ENCODE assay signal across 9 mouse cellular contexts in the genomic region with DNA sequence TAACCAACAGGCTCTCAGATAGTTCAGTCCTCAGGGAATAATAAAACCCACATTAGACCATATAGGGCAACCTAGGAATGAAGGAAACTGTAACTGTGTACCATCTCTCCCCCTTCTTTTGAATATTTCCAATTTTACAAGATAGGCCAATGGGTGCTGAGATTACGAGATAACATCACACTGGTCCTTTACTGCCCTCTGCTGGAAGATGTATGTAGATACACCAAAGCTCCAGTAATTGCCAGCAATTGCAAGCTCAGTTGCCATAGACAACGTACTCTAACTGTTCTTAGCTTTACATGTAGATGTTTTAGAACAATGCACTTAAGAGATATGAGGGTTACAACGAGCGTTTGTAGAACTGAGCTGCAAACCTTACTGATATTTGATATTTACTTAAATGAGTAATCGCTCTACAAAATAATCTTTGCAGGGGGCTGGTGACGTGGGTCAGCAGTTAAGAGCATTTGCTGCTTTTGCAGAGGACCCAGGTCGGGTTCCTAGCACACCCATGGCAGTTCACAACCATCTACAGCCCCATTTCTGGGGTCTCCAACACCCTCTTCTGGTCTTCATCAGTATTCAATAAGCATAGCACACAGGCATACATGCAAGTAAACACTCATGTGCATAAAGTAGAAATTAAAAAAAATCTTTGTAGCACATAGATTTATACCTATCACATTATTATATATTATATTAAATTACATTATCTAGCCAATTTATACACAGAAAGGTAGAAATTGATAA. TPM values are rescaled to one million over a fixed set of nuclear protein-coding genes. Genes with fewer than 3 reads are reported as not detected.
DNase-seq lines count a peak whose midpoint lies in the region; ATAC-seq lines count a peak whose summit lies in the region.
"Had no signal": no experiment of that assay in that cellular context is flagged by ENCODE, and none has a peak within 500 bp of the region (broad histone marks: within the 10 kb centered on the region; RNA-seq: fewer than 3 reads in every experiment).

No protein-coding gene starts in this region.

- no peak for ATAC-seq in kidney, embryonic 15.5 days (replicated peaks; ENCODE audit: low FRiP score)
- peak; percentile 84 for ATAC-seq in common myeloid progenitor, adult 5-6 weeks (replicated peaks; ENCODE audit: low read depth, poor library complexity, severe bottlenecking)
- ATAC-seq in megakaryocyte progenitor cell, adult 5-6 weeks (replicated peaks; ENCODE audit: poor library complexity): peak; percentile 98

- H3K4me3 ChIP-seq in kidney, embryonic 15.5 days (replicated peaks): no peak overlapping the region
- H3K4me3 ChIP-seq: liver, embryonic 15.5 days had no signal

- no peaks in the 10 kb centered on the region for H3K9me3 ChIP-seq in kidney, embryonic 15.5 days (replicated peaks)
- H3K9me3 ChIP-seq: liver, embryonic 15.5 days had no signal

- H3K4me2 ChIP-seq in kidney, embryonic 15.5 days: no peak overlapping the region
- H3K4me2 ChIP-seq: liver, embryonic 15.5 days had no signal

- no peak overlapping the region for H3K27ac ChIP-seq in kidney, embryonic 15.5 days
- H3K27ac ChIP-seq: liver, embryonic 15.5 days had no signal

- H3K9ac ChIP-seq in kidney, embryonic 15.5 days: no peak overlapping the region
- H3K9ac ChIP-seq: liver, embryonic 15.5 days had no signal

- peak; percentile 15 for DNase-seq in kidney, adult 11 months
- DNase-seq in MN1 (ENCODE audit: low spot score): peak; percentile 79
- peak; percentile 55 to 66 for DNase-seq in heart, postnatal 10 days
- DNase-seq in layer of hippocampus, adult 8-10 months (ENCODE audit: low spot score in 2 of 2): peak; percentile 40 to 51
- peak; percentile 88 for DNase-seq in splenic B cell, adult 2 months (ENCODE audit: low read depth, low spot score)

- no peaks in the 10 kb centered on the region for H3K36me3 ChIP-seq in kidney, embryonic 15.5 days
- no peaks in the 10 kb centered on the region for H3K36me3 ChIP-seq in splenic B cell, adult 2 months (ENCODE audit: control insufficient read depth, insufficient read depth, low read length, poor library complexity, severe bottlenecking)
- H3K36me3 ChIP-seq: liver, embryonic 15.5 days had no signal

- intact Hi-C loops in heart, postnatal 10 days (cut with DNase I): loop anchor here (1.0 to 5.0 kb wide), 4 partner anchors 72 to 678 kb away; no protein-coding TSS in a partner anchor

- 46% methylated on average over 7 of the region's 7 CpGs for WGBS in kidney, embryonic 15.5 days

- no peaks in the 10 kb centered on the region for H3K4me1 ChIP-seq in kidney, embryonic 15.5 days

- H3K27me3 ChIP-seq in kidney, embryonic 15.5 days: no peaks in the 10 kb centered on the region
- no peaks in the 10 kb centered on the region for H3K27me3 ChIP-seq in splenic B cell, adult 2 months (ENCODE audit: control insufficient read depth, insufficient read depth, low read length, poor library complexity, severe bottlenecking)
- H3K27me3 ChIP-seq: liver, embryonic 15.5 days had no signal

RNA-seq across cellular contexts. Expression of a gene that starts 10.5 kb away (rescaled TPM):
- 71.8 and 76.7 TPM in 2 replicates for polyA plus RNA-seq in kidney, embryonic 15.5 days (2015; fragmentation: Nextera tagmentation; extraction: Ambion mirVana)
- total RNA-seq in common myeloid progenitor, adult 5-6 weeks (2017): 183 and 199 TPM in 2 replicates
- total RNA-seq in heart, postnatal 10 days (2021): 10 to 100 TPM; 43.9 to 47.6 TPM
- total RNA-seq in layer of hippocampus, adult 8-10 months (2022): 100 to 1,000 TPM in 1 of 4 experiments, 10 to 100 TPM in 3; 79.9 to 103 (median 87.0) TPM
- 98.4 and 106 TPM in 2 replicates for total RNA-seq in megakaryocyte progenitor cell, adult 5-6 weeks (2015)
- 121 and 170 TPM in 2 replicates for total RNA-seq in megakaryocyte progenitor cell, adult 5-6 weeks (2017)

RNA-seq across cellular contexts. Expression of a gene that starts 59.5 kb away (rescaled TPM):
- 4.4 and 4.5 TPM in 2 replicates for polyA plus RNA-seq in kidney, embryonic 15.5 days (2015; fragmentation: Nextera tagmentation; extraction: Ambion mirVana)
- total RNA-seq in common myeloid progenitor, adult 5-6 weeks (2017): 0.64 TPM in 1 of 2 replicates, not detected in the other
- under 1 TPM; 0.27 to 0.29 TPM for total RNA-seq in heart, postnatal 10 days (2021)
- total RNA-seq in layer of hippocampus, adult 8-10 months (2022): 1 to 10 TPM in 2 of 4 experiments, under 1 TPM in 2; 0.75 to 1.4 (median 1.1) TPM
- total RNA-seq in megakaryocyte progenitor cell, adult 5-6 weeks (2015): 0.22 TPM in 1 of 2 replicates, not detected in the other
- total RNA-seq in megakaryocyte progenitor cell, adult 5-6 weeks (2017): not detected in 2 replicates

RNA-seq across cellular contexts. Expression of a gene that starts 59.6 kb away (rescaled TPM):
- polyA plus RNA-seq in kidney, embryonic 15.5 days (2015; fragmentation: Nextera tagmentation; extraction: Ambion mirVana): not detected in 2 replicates
- not detected in 2 replicates for total RNA-seq in common myeloid progenitor, adult 5-6 weeks (2017)
- total RNA-seq in heart, postnatal 10 days (2021): not detected
- total RNA-seq in layer of hippocampus, adult 8-10 months (2022): not detected
- not detected in 2 replicates for total RNA-seq in megakaryocyte progenitor cell, adult 5-6 weeks (2015)
- total RNA-seq in megakaryocyte progenitor cell, adult 5-6 weeks (2017): not detected in 2 replicates
- polyA plus RNA-seq: liver, embryonic 15.5 days had no signal

Comparison
In these comparisons a context has a peak if more than half of its experiments do, and no peak if none do; other contexts are left out.
1. DNase-seq: peak in every context shown above with its lines; median percentile 88 in splenic B cell, adult 2 months; 79 in MN1; 60 in heart, postnatal 10 days; 46 in layer of hippocampus, adult 8-10 months; 15 in kidney, adult 11 months.